Mouse (Mus musculus): ENCODE measurements around the gene Tctex1d1. TPM values are rescaled to one million over a fixed set of nuclear protein-coding genes. Genes with fewer than 3 reads are reported as not detected.
A peak's percentile ranks its signal among the peaks of the same experiment; 100 is the strongest.

Tctex1d1 gene
- polyA plus RNA-seq, 1 experiment from 2014 or later: 2.6 TPM

GRCm38 (mm10) chr4:102990016-102990415 is 11.6 kb downstream of the Tctex1d1 start:
- WGBS: 81% methylated on average over 4 of the region's 4 CpGs
- no peak for ATAC-seq (ENCODE audit: low FRiP score, low read depth)
- Histone ChIP-seq H3K9ac (no peak overlapping the region), H3K9me3 (no peaks in the 10 kb centered on the region), H3K36me3 (no peaks in the 10 kb centered on the region), H3K4me1 (replicated peaks) (no peaks in the 10 kb centered on the region), H3K27me3 (no peaks in the 10 kb centered on the region), H3K4me3 (no peak overlapping the region), H3K4me2 (no peak overlapping the region), H3K27ac (replicated peaks) (no peak overlapping the region)

GRCm38 (mm10) chr4:102990595-102991340 is 12.4 kb downstream of the Tctex1d1 start:
- H3K9ac ChIP-seq: no peak overlapping the region
- WGBS: 87% methylated on average over 11 of the region's 11 CpGs
- ATAC-seq (ENCODE audit: low FRiP score, low read depth): no peak
- no peak overlapping the region for H3K27ac ChIP-seq (replicated peaks)
- no peaks in the 10 kb centered on the region for H3K36me3 ChIP-seq
- no peak overlapping the region for H3K4me3 ChIP-seq
- no peaks in the 10 kb centered on the region for H3K27me3 ChIP-seq
- H3K4me2 ChIP-seq: no peak overlapping the region
- H3K4me1 ChIP-seq (replicated peaks): no peaks in the 10 kb centered on the region
- no peaks in the 10 kb centered on the region for H3K9me3 ChIP-seq

- 78% methylated on average over 3 of the region's 3 CpGs for WGBS
- no peak for ATAC-seq (ENCODE audit: low FRiP score, low read depth)
- no peak overlapping the region for H3K27ac ChIP-seq (replicated peaks)
Measured at GRCm38 (mm10) chr4:102991685-102992084, 13.3 kb downstream of the Tctex1d1 start.

GRCm38 (mm10) chr4:103004681-103005080 is 26.3 kb downstream of the Tctex1d1 start:
- Histone ChIP-seq H3K4me3 (no peak overlapping the region), H3K27ac (replicated peaks) (no peak overlapping the region), H3K36me3 (no peaks in the 10 kb centered on the region), H3K9ac (no peak overlapping the region), H3K4me2 (no peak overlapping the region), H3K27me3 (no peaks in the 10 kb centered on the region), H3K4me1 (replicated peaks) (peaks cover 5% of the 10 kb centered on the region), H3K9me3 (no peaks in the 10 kb centered on the region)
- ATAC-seq (ENCODE audit: low FRiP score, low read depth): no peak
- WGBS: 68% methylated on average over 4 of the region's 4 CpGs

More at GRCm38 (mm10) chr4:102991685-102992084, 13.3 kb downstream of the Tctex1d1 start:
- Histone ChIP-seq H3K27me3 (no peaks in the 10 kb centered on the region), H3K9ac (no peak overlapping the region), H3K4me2 (no peak overlapping the region), H3K36me3 (no peaks in the 10 kb centered on the region), H3K9me3 (no peaks in the 10 kb centered on the region), H3K4me3 (no peak overlapping the region), H3K4me1 (replicated peaks) (no peaks in the 10 kb centered on the region)

GRCm38 (mm10) chr4:103005190-103005945 is 27.0 kb downstream of the Tctex1d1 start:
- Histone ChIP-seq H3K36me3 (no peaks in the 10 kb centered on the region), H3K27me3 (no peaks in the 10 kb centered on the region), H3K9me3 (no peaks in the 10 kb centered on the region), H3K4me2 (no peak overlapping the region), H3K4me1 (replicated peaks) (peaks cover 5% of the 10 kb centered on the region), H3K4me3 (no peak overlapping the region), H3K9ac (no peak overlapping the region), H3K27ac (replicated peaks) (no peak overlapping the region)
- WGBS: 52% methylated on average over 15 of the region's 15 CpGs
- ATAC-seq (ENCODE audit: low FRiP score, low read depth): no peak

GRCm38 (mm10) chr4:103006266-103006665 is 27.9 kb downstream of the Tctex1d1 start:
- Histone ChIP-seq H3K4me2 (no peak overlapping the region), H3K9ac (no peak overlapping the region), H3K4me3 (no peak overlapping the region), H3K27me3 (no peaks in the 10 kb centered on the region), H3K36me3 (no peaks in the 10 kb centered on the region), H3K9me3 (no peaks in the 10 kb centered on the region), H3K4me1 (replicated peaks) (peaks cover 5% of the 10 kb centered on the region), H3K27ac (replicated peaks) (no peak overlapping the region)
- WGBS: 73% methylated on average over 5 of the region's 5 CpGs
- ATAC-seq (ENCODE audit: low FRiP score, low read depth): no peak

GRCm38 (mm10) chr4:103006943-103007418 is 28.6 kb downstream of the Tctex1d1 start:
- no peaks in the 10 kb centered on the region for H3K36me3 ChIP-seq
- no peaks in the 10 kb centered on the region for H3K27me3 ChIP-seq
- H3K9me3 ChIP-seq: no peaks in the 10 kb centered on the region
- H3K27ac ChIP-seq (replicated peaks): no peak overlapping the region
- ATAC-seq (ENCODE audit: low FRiP score, low read depth): no peak
- no peak overlapping the region for H3K9ac ChIP-seq
- peaks cover 10% of the 10 kb centered on the region for H3K4me1 ChIP-seq (replicated peaks)
- no peak overlapping the region for H3K4me3 ChIP-seq
- H3K4me2 ChIP-seq: no peak overlapping the region
- 31% methylated on average over 4 of the region's 4 CpGs for WGBS

- peaks cover 17% of the 10 kb centered on the region for H3K4me1 ChIP-seq (replicated peaks)
- 96% methylated on average over 4 of the region's 4 CpGs for WGBS
- H3K4me3 ChIP-seq: no peak overlapping the region
- H3K9ac ChIP-seq: no peak overlapping the region
- no peak for ATAC-seq (ENCODE audit: low FRiP score, low read depth)
- H3K36me3 ChIP-seq: no peaks in the 10 kb centered on the region
- H3K27ac ChIP-seq (replicated peaks): no peak overlapping the region
- no peak overlapping the region for H3K4me2 ChIP-seq
- no peaks in the 10 kb centered on the region for H3K9me3 ChIP-seq
- no peaks in the 10 kb centered on the region for H3K27me3 ChIP-seq
Measured at GRCm38 (mm10) chr4:103010734-103011133, 32.3 kb downstream of the Tctex1d1 start.

GRCm38 (mm10) chr4:103011823-103012222 is 33.4 kb downstream of the Tctex1d1 start:
- Histone ChIP-seq H3K4me2 (peak overlapping the region; percentile 41), H3K9me3 (no peaks in the 10 kb centered on the region), H3K4me3 (no peak overlapping the region), H3K36me3 (no peaks in the 10 kb centered on the region), H3K27me3 (no peaks in the 10 kb centered on the region), H3K4me1 (replicated peaks) (peaks cover 15% of the 10 kb centered on the region), H3K9ac (no peak overlapping the region), H3K27ac (replicated peaks) (peak overlapping the region; percentile 70)
- peak; percentile 82; the same call in 1 of the 2 replicates for ATAC-seq (ENCODE audit: low FRiP score, low read depth)
- 27% methylated on average over 7 of the region's 7 CpGs for WGBS

GRCm38 (mm10) chr4:103013490-103013889 is 35.1 kb downstream of the Tctex1d1 start:
- Histone ChIP-seq H3K27me3 (no peaks in the 10 kb centered on the region), H3K27ac (replicated peaks) (no peak overlapping the region), H3K9ac (no peak overlapping the region), H3K4me3 (no peak overlapping the region), H3K4me1 (replicated peaks) (peaks cover 12% of the 10 kb centered on the region), H3K36me3 (no peaks in the 10 kb centered on the region), H3K9me3 (no peaks in the 10 kb centered on the region), H3K4me2 (no peak overlapping the region)
- no peak for ATAC-seq (ENCODE audit: low FRiP score, low read depth)
- WGBS: 9% methylated on average over 4 of the region's 4 CpGs

GRCm38 (mm10) chr4:103026621-103027020 is 48.2 kb downstream of the Tctex1d1 start, which contains the start of gene Insl5:
Insl5 (minus strand) TSS chr4:103026842.
- H3K27me3 ChIP-seq: no peaks in the 10 kb centered on the region
- H3K27ac ChIP-seq (replicated peaks): no peak within 1 kb of the TSS
- no peaks in the 10 kb centered on the region for H3K9me3 ChIP-seq
- ATAC-seq (ENCODE audit: low FRiP score, low read depth): no peak
- WGBS: 96% methylated on average over 4 of the region's 4 CpGs
- H3K36me3 ChIP-seq: no peaks in the 10 kb centered on the region
- H3K4me2 ChIP-seq: no peak within 1 kb of the TSS
- H3K4me1 ChIP-seq (replicated peaks): no peaks in the 10 kb centered on the region
- no peak within 1 kb of the TSS for H3K4me3 ChIP-seq
- no peak within 1 kb of the TSS for H3K9ac ChIP-seq

GRCm38 (mm10) chr4:103027745-103028144 is 49.3 kb downstream of the Tctex1d1 start:
- WGBS: 93% methylated on average over 7 of the region's 7 CpGs
- H3K4me3 ChIP-seq: no peak overlapping the region
- no peaks in the 10 kb centered on the region for H3K9me3 ChIP-seq
- H3K36me3 ChIP-seq: no peaks in the 10 kb centered on the region
- H3K27ac ChIP-seq (replicated peaks): no peak overlapping the region
- no peaks in the 10 kb centered on the region for H3K4me1 ChIP-seq (replicated peaks)
- H3K4me2 ChIP-seq: no peak overlapping the region
- no peak for ATAC-seq (ENCODE audit: low FRiP score, low read depth)
- H3K27me3 ChIP-seq: no peaks in the 10 kb centered on the region
- no peak overlapping the region for H3K9ac ChIP-seq
